Mouse (Mus musculus) liver, embryonic 13.5 days (tissue): ENCODE measurements around the gene Slc6a9. TPM values are rescaled to one million over a fixed set of nuclear protein-coding genes. Genes with fewer than 3 reads are reported as not detected.

ENCODE experiments used
- ATAC-seq: fragments of 200-750 bp; cut with Nextera tagmentation; 2 replicates; pipeline ENCODE4 v1.8.0; 2017; ENCODE audit warnings: low read depth, mild to moderate bottlenecking, moderate number of reproducible peaks, moderate library complexity
- DNase-seq: peaks from one replicate; pipeline ENCODE4 v3.0.0; 2022
- H3K27ac ChIP-seq: fragments of 300-500 bp; sonication (generic); 2 replicates; pipeline ENCODE4 v1.5.1; 2015; ENCODE audit warnings: moderate library complexity, mild to moderate bottlenecking, inconsistent platforms
- H3K27me3 ChIP-seq: fragments of 300-500 bp; sonication (generic); 2 replicates; pipeline ENCODE4 v1.6.1; 2015; ENCODE audit warnings: mild to moderate bottlenecking, inconsistent platforms
- H3K36me3 ChIP-seq: fragments of 300-500 bp; sonication (generic); 2 replicates; pipeline ENCODE4 v1.6.1; 2015; ENCODE audit warnings: mild to moderate bottlenecking, inconsistent platforms
- H3K4me1 ChIP-seq: fragments of 300-500 bp; sonication (generic); replicated peaks from 2 replicates; pipeline ENCODE4 v1.6.1; 2015; ENCODE audit warnings: inconsistent platforms
- H3K4me2 ChIP-seq: fragments of 300-500 bp; sonication (generic); 2 replicates; pipeline ENCODE4 v1.6.1; 2015; ENCODE audit warnings: inconsistent platforms, mild to moderate bottlenecking, moderate library complexity
- H3K4me3 ChIP-seq: fragments of 300-500 bp; sonication (generic); replicated peaks from 2 replicates; pipeline ENCODE4 v1.5.1; 2015; ENCODE audit warnings: mild to moderate bottlenecking, inconsistent platforms
- H3K9ac ChIP-seq: fragments of 300-500 bp; sonication (generic); 2 replicates; pipeline ENCODE4 v1.6.1; 2015; ENCODE audit warnings: mild to moderate bottlenecking, inconsistent platforms
- H3K9me3 ChIP-seq: fragments of 300-500 bp; sonication (generic); replicated peaks from 2 replicates; pipeline ENCODE4 v1.6.1; 2016; ENCODE audit warnings: inconsistent platforms
- WGBS: fragments of 180-500 bp; shearing (Covaris S2); methylation state at CpG from one replicate; pipeline ENCODE4 v1.1.7; 2015; ENCODE audit not compliant: insufficient replicate concordance; 5-methylcytosine and 5-hydroxymethylcytosine counted together
- polyA plus RNA-seq: library from polyadenylated mRNA; unstranded; fragments of >200 nt; fragmentation: Nextera tagmentation; extraction: Ambion mirVana; gene quantifications from 2 replicates; pipeline ENCODE4 v1.2.1, GENCODE M21; 2015

Slc6a9 gene
- polyA plus RNA-seq, 1 experiment from 2014 or later = 45.2 TPM

- peak overlapping the region; percentile 46; the same call in 1 of the 2 replicates for H3K9ac ChIP-seq
- H3K36me3 ChIP-seq = peaks cover 29% of the 10 kb centered on the region
- H3K4me1 ChIP-seq = peaks cover 78% of the 10 kb centered on the region
- H3K9me3 ChIP-seq = no peaks in the 10 kb centered on the region
- H3K27ac ChIP-seq = peak overlapping the region; percentile 40
- no peak for DNase-seq
- ATAC-seq = no peak
- H3K27me3 ChIP-seq = no peaks in the 10 kb centered on the region
- WGBS = 80% methylated on average over 7 of the region's 7 CpGs
- H3K4me3 ChIP-seq = peak overlapping the region; percentile 87
- peak overlapping the region; percentile 97 for H3K4me2 ChIP-seq
Observed at GRCm38 (mm10) chr4:117912685-117913273, 78.5 kb downstream of the Slc6a9 start.

- WGBS = 71% methylated on average over 3 of the region's 3 CpGs
- ATAC-seq (no peak), DNase-seq (no peak)
- H3K9ac ChIP-seq = peak overlapping the region; percentile 94
- peaks cover 25% of the 10 kb centered on the region for H3K36me3 ChIP-seq
- H3K27me3 ChIP-seq = no peaks in the 10 kb centered on the region
- peak overlapping the region; percentile 87 for H3K4me3 ChIP-seq
- H3K4me1 ChIP-seq = peaks cover 79% of the 10 kb centered on the region
- peak overlapping the region; percentile 97 for H3K4me2 ChIP-seq
- peak overlapping the region; percentile 40; the same call in 1 of the 2 replicates for H3K27ac ChIP-seq
- no peaks in the 10 kb centered on the region for H3K9me3 ChIP-seq
Observed at GRCm38 (mm10) chr4:117913421-117913820, 79.1 kb downstream of the Slc6a9 start.

- ATAC-seq (0 out of 2 replicates have a peak, but pooled peaks have one; percentile 3), DNase-seq (no peak)
- H3K36me3 ChIP-seq = peaks cover 22% of the 10 kb centered on the region
- H3K4me3 ChIP-seq = peak overlapping the region; percentile 87
- H3K27ac ChIP-seq = peak overlapping the region; percentile 67
- H3K4me1 ChIP-seq = peaks cover 80% of the 10 kb centered on the region
- peak overlapping the region; percentile 97 for H3K4me2 ChIP-seq
- WGBS = 19% methylated on average over 8 of the region's 8 CpGs
- H3K9ac ChIP-seq = peak overlapping the region; percentile 94
- H3K9me3 ChIP-seq = no peaks in the 10 kb centered on the region
- no peaks in the 10 kb centered on the region for H3K27me3 ChIP-seq
Observed at GRCm38 (mm10) chr4:117914031-117914430, 79.7 kb downstream of the Slc6a9 start.

- Histone ChIP-seq H3K4me1 (peaks cover 76% of the 10 kb centered on the region), H3K4me2 (peak within 1 kb of the TSS; percentile 97), H3K9me3 (no peaks in the 10 kb centered on the region), H3K9ac (peak within 1 kb of the TSS; percentile 94), H3K36me3 (peaks cover 18% of the 10 kb centered on the region), H3K4me3 (peak within 1 kb of the TSS; percentile 87), H3K27ac (peak within 1 kb of the TSS; percentile 67), H3K27me3 (no peaks in the 10 kb centered on the region)
- ATAC-seq (peak; percentile 91), DNase-seq (peak; percentile 93)
- under 1% methylated on average over 61 of the region's 61 CpGs for WGBS
Observed at GRCm38 (mm10) chr4:117914591-117915442, 80.5 kb downstream of the Slc6a9 start, which contains the start of gene Ipo13. TSS of gene Ipo13 (minus strand) at chr4:117914999.

GRCm38 (mm10) chr4:117915489-117916105 is 81.3 kb downstream of the Slc6a9 start:
- peaks cover 68% of the 10 kb centered on the region for H3K4me1 ChIP-seq
- H3K36me3 ChIP-seq = peaks cover 16% of the 10 kb centered on the region
- DNase-seq (no peak), ATAC-seq (no peak)
- peak overlapping the region; percentile 94 for H3K9ac ChIP-seq
- no peaks in the 10 kb centered on the region for H3K9me3 ChIP-seq
- WGBS = under 1% methylated on average over 19 of the region's 19 CpGs
- H3K27ac ChIP-seq = peak overlapping the region; percentile 67
- H3K4me3 ChIP-seq = peak overlapping the region; percentile 87
- no peaks in the 10 kb centered on the region for H3K27me3 ChIP-seq
- H3K4me2 ChIP-seq = peak overlapping the region; percentile 97

GRCm38 (mm10) chr4:117916386-117916785 is 82.1 kb downstream of the Slc6a9 start:
- H3K4me1 ChIP-seq = peaks cover 66% of the 10 kb centered on the region
- H3K27me3 ChIP-seq = peaks cover 3% of the 10 kb centered on the region; the same call in 1 of the 2 replicates
- DNase-seq = no peak
- ATAC-seq = no peak
- no peaks in the 10 kb centered on the region for H3K9me3 ChIP-seq
- peak overlapping the region; percentile 67 for H3K27ac ChIP-seq
- H3K36me3 ChIP-seq = peaks cover 8% of the 10 kb centered on the region
- WGBS = 27% methylated on average over 5 of the region's 5 CpGs
- H3K9ac ChIP-seq = peak overlapping the region; percentile 94
- H3K4me3 ChIP-seq = peak overlapping the region; percentile 87
- peak overlapping the region; percentile 97 for H3K4me2 ChIP-seq

- Histone ChIP-seq H3K4me1 (peaks cover 57% of the 10 kb centered on the region), H3K9ac (no peak overlapping the region), H3K36me3 (no peaks in the 10 kb centered on the region), H3K27me3 (peaks cover 13% of the 10 kb centered on the region), H3K9me3 (no peaks in the 10 kb centered on the region), H3K4me2 (no peak overlapping the region), H3K4me3 (no peak overlapping the region), H3K27ac (peak overlapping the region; percentile 67)
- DNase-seq (no peak), ATAC-seq (no peak)
- 43% methylated on average over 4 of the region's 4 CpGs for WGBS
Observed at GRCm38 (mm10) chr4:117917402-117917801, 83.1 kb downstream of the Slc6a9 start.

GRCm38 (mm10) chr4:117917847-117918246 is 83.5 kb downstream of the Slc6a9 start:
- no peak for ATAC-seq
- DNase-seq = no peak
- H3K27ac ChIP-seq = peak overlapping the region; percentile 67
- peaks cover 17% of the 10 kb centered on the region for H3K27me3 ChIP-seq
- H3K36me3 ChIP-seq = no peaks in the 10 kb centered on the region
- H3K4me1 ChIP-seq = peaks cover 53% of the 10 kb centered on the region
- H3K4me3 ChIP-seq = no peak overlapping the region
- no peak overlapping the region for H3K9ac ChIP-seq
- no peak overlapping the region for H3K4me2 ChIP-seq
- no peaks in the 10 kb centered on the region for H3K9me3 ChIP-seq
- 79% methylated on average over 4 of the region's 4 CpGs for WGBS

- H3K4me1 ChIP-seq = peaks cover 49% of the 10 kb centered on the region
- ATAC-seq (no peak), DNase-seq (no peak)
- H3K36me3 ChIP-seq = no peaks in the 10 kb centered on the region
- peak overlapping the region; percentile 32 for H3K27ac ChIP-seq
- no peaks in the 10 kb centered on the region for H3K9me3 ChIP-seq
- H3K4me3 ChIP-seq = no peak overlapping the region
- H3K27me3 ChIP-seq = peaks cover 21% of the 10 kb centered on the region
- WGBS = 70% methylated on average over 3 of the region's 3 CpGs
- H3K9ac ChIP-seq = no peak overlapping the region
- no peak overlapping the region for H3K4me2 ChIP-seq
Observed at GRCm38 (mm10) chr4:117918261-117918660, 84.0 kb downstream of the Slc6a9 start.

- Histone ChIP-seq H3K36me3 (no peaks in the 10 kb centered on the region), H3K27me3 (peaks cover 26% of the 10 kb centered on the region), H3K9ac (no peak overlapping the region), H3K4me3 (no peak overlapping the region), H3K27ac (no peak overlapping the region), H3K4me1 (peaks cover 44% of the 10 kb centered on the region), H3K4me2 (no peak overlapping the region), H3K9me3 (no peaks in the 10 kb centered on the region)
- ATAC-seq = no peak
- no peak for DNase-seq
- 49% methylated on average over 5 of the region's 5 CpGs for WGBS
Observed at GRCm38 (mm10) chr4:117918762-117919161, 84.5 kb downstream of the Slc6a9 start.

- 67% methylated on average over 2 of the region's 2 CpGs for WGBS
Observed at GRCm38 (mm10) chr4:117921358-117921757, 87.1 kb downstream of the Slc6a9 start.

More at GRCm38 (mm10) chr4:117921358-117921757, 87.1 kb downstream of the Slc6a9 start:
- peaks cover 51% of the 10 kb centered on the region for H3K27me3 ChIP-seq
- no peak overlapping the region for H3K4me3 ChIP-seq
- no peak overlapping the region for H3K27ac ChIP-seq
- H3K36me3 ChIP-seq = no peaks in the 10 kb centered on the region
- H3K4me1 ChIP-seq = peaks cover 42% of the 10 kb centered on the region
- no peak overlapping the region for H3K4me2 ChIP-seq
- H3K9me3 ChIP-seq = no peaks in the 10 kb centered on the region
- ATAC-seq (no peak), DNase-seq (no peak)
- no peak overlapping the region for H3K9ac ChIP-seq
